12 mouse cellular contexts compared by ENCODE assay signal in genomic region chr17:68163545-68163944, GRCm38 (mm10).
DNase-seq lines count a peak whose midpoint lies in the region; ATAC-seq and TF ChIP-seq lines count a peak whose summit lies in the region.
"Had no signal": no experiment of that assay in that cellular context is flagged by ENCODE, and none has a peak within 500 bp of the region (broad histone marks: within the 10 kb centered on the region; RNA-seq: fewer than 3 reads in every experiment).

No protein-coding gene starts in this region.

- H3K27ac ChIP-seq in heart, postnatal 0 days (ENCODE audit: low read depth) = no peak overlapping the region
- no peak overlapping the region for H3K27ac ChIP-seq in heart, embryonic 10.5 days
- no peak overlapping the region for H3K27ac ChIP-seq in midbrain, embryonic 14.5 days (replicated peaks; ENCODE audit: low read depth, low read length)
- no peak overlapping the region for H3K27ac ChIP-seq in midbrain, embryonic 11.5 days (ENCODE audit: low read depth, low read length)
- peak overlapping the region; percentile 51 for H3K27ac ChIP-seq in embryonic facial prominence, embryonic 12.5 days
- H3K27ac ChIP-seq in stomach, embryonic 15.5 days = peak overlapping the region; percentile 31; the same call in 1 of the 2 replicates
- H3K27ac ChIP-seq in intestine, embryonic 15.5 days = no peak overlapping the region

- no peaks in the 10 kb centered on the region for H3K27me3 ChIP-seq in heart, postnatal 0 days (ENCODE audit: control insufficient read depth, insufficient read depth, low read length)
- no peaks in the 10 kb centered on the region for H3K27me3 ChIP-seq in heart, embryonic 10.5 days (ENCODE audit: insufficient read depth, poor library complexity, severe bottlenecking)
- no peaks in the 10 kb centered on the region for H3K27me3 ChIP-seq in midbrain, embryonic 14.5 days (ENCODE audit: control insufficient read depth, insufficient read depth, low read length)
- H3K27me3 ChIP-seq in midbrain, embryonic 11.5 days (ENCODE audit: control insufficient read depth, insufficient read depth, low read length) = no peaks in the 10 kb centered on the region
- H3K27me3 ChIP-seq in embryonic facial prominence, embryonic 12.5 days = no peaks in the 10 kb centered on the region
- no peaks in the 10 kb centered on the region for H3K27me3 ChIP-seq in stomach, embryonic 15.5 days (replicated peaks)
- H3K27me3 ChIP-seq in intestine, embryonic 15.5 days (replicated peaks) = no peaks in the 10 kb centered on the region
- H3K27me3 ChIP-seq: megakaryocyte, embryonic 14.5 days had no signal

- no peak for ATAC-seq in heart, postnatal 0 days (ENCODE audit: insufficient read depth, low read depth)
- ATAC-seq in midbrain, embryonic 14.5 days (ENCODE audit: low FRiP score, low TSS enrichment) = no peak
- ATAC-seq in midbrain, embryonic 11.5 days (ENCODE audit: low FRiP score) = no peak
- ATAC-seq in embryonic facial prominence, embryonic 12.5 days (ENCODE audit: insufficient number of reproducible peaks, insufficient read depth, low FRiP score, low TSS enrichment) = no peak; the same call in 1 of the 2 replicates
- no peak for ATAC-seq in stomach, embryonic 15.5 days (ENCODE audit: insufficient read depth, low FRiP score, low read depth)
- ATAC-seq in intestine, embryonic 15.5 days = no peak

- peak; percentile 27 for DNase-seq in heart, postnatal 0 days (ENCODE audit: low spot score)
- no peak for DNase-seq in heart, embryonic 10.5 days (ENCODE audit: low spot score)
- DNase-seq in midbrain, embryonic 14.5 days = peak; percentile 19
- DNase-seq in midbrain, embryonic 11.5 days (ENCODE audit: low spot score, missing footprints) = no peak
- DNase-seq: cerebellum, adult 2 months; kidney, postnatal 10 days; right cerebral cortex, postnatal 25 days; thymus, adult 2 months had no signal

- no peak for TF ChIP-seq EP300 in heart, postnatal 0 days (IDR thresholded peaks at IDR 0.05; ENCODE audit: low read depth)

- no peaks in the 10 kb centered on the region for H3K4me1 ChIP-seq in heart, postnatal 0 days (ENCODE audit: control insufficient read depth, insufficient read depth)
- peaks cover 17% of the 10 kb centered on the region for H3K4me1 ChIP-seq in heart, embryonic 10.5 days
- H3K4me1 ChIP-seq in midbrain, embryonic 14.5 days (ENCODE audit: control insufficient read depth, insufficient read depth, low read length) = 0 out of 2 replicates have a peak, but pooled peaks cover under 1% of the 10 kb centered on the region
- no peaks in the 10 kb centered on the region for H3K4me1 ChIP-seq in midbrain, embryonic 11.5 days (ENCODE audit: control insufficient read depth, insufficient read depth, low read length)
- H3K4me1 ChIP-seq in embryonic facial prominence, embryonic 12.5 days = peaks cover 32% of the 10 kb centered on the region
- H3K4me1 ChIP-seq in stomach, embryonic 15.5 days = peaks cover 10% of the 10 kb centered on the region
- peaks cover 11% of the 10 kb centered on the region; the same call in 1 of the 2 replicates for H3K4me1 ChIP-seq in intestine, embryonic 15.5 days (replicated peaks)
- H3K4me1 ChIP-seq: megakaryocyte, embryonic 14.5 days had no signal

- no peak for TF ChIP-seq CTCF in heart, postnatal 0 days (IDR thresholded peaks at IDR 0.05; ENCODE audit: low read depth)

- H3K4me3 ChIP-seq in heart, postnatal 0 days (ENCODE audit: low read depth, low read length) = no peak overlapping the region
- H3K4me3 ChIP-seq in heart, embryonic 10.5 days = no peak overlapping the region
- no peak overlapping the region for H3K4me3 ChIP-seq in midbrain, embryonic 14.5 days (replicated peaks; ENCODE audit: low read depth, low read length)
- no peak overlapping the region for H3K4me3 ChIP-seq in midbrain, embryonic 11.5 days (ENCODE audit: low read depth, low read length)
- no peak overlapping the region for H3K4me3 ChIP-seq in embryonic facial prominence, embryonic 12.5 days
- H3K4me3 ChIP-seq in stomach, embryonic 15.5 days (replicated peaks) = no peak overlapping the region
- no peak overlapping the region for H3K4me3 ChIP-seq in intestine, embryonic 15.5 days (replicated peaks)
- H3K4me3 ChIP-seq: megakaryocyte, embryonic 14.5 days had no signal

- no peaks in the 10 kb centered on the region for H3K9me3 ChIP-seq in heart, postnatal 0 days (replicated peaks; ENCODE audit: control insufficient read depth, low read length)
- no peaks in the 10 kb centered on the region for H3K9me3 ChIP-seq in heart, embryonic 10.5 days
- no peaks in the 10 kb centered on the region for H3K9me3 ChIP-seq in midbrain, embryonic 14.5 days (ENCODE audit: control insufficient read depth, low read length)
- H3K9me3 ChIP-seq in midbrain, embryonic 11.5 days (ENCODE audit: control insufficient read depth, low read length) = no peaks in the 10 kb centered on the region
- H3K9me3 ChIP-seq in embryonic facial prominence, embryonic 12.5 days = no peaks in the 10 kb centered on the region
- H3K9me3 ChIP-seq in stomach, embryonic 15.5 days = no peaks in the 10 kb centered on the region
- no peaks in the 10 kb centered on the region for H3K9me3 ChIP-seq in intestine, embryonic 15.5 days

- no peak overlapping the region for H3K4me2 ChIP-seq in heart, postnatal 0 days (ENCODE audit: low read depth, low read length)
- H3K4me2 ChIP-seq in midbrain, embryonic 14.5 days (ENCODE audit: low read length) = no peak overlapping the region
- H3K4me2 ChIP-seq in midbrain, embryonic 11.5 days = no peak overlapping the region
- H3K4me2 ChIP-seq in embryonic facial prominence, embryonic 12.5 days (replicated peaks) = no peak overlapping the region
- no peak overlapping the region for H3K4me2 ChIP-seq in stomach, embryonic 15.5 days
- no peak overlapping the region for H3K4me2 ChIP-seq in intestine, embryonic 15.5 days (replicated peaks)

- no peak overlapping the region for H3K9ac ChIP-seq in heart, postnatal 0 days (replicated peaks; ENCODE audit: low read depth, low read length)
- no peak overlapping the region for H3K9ac ChIP-seq in midbrain, embryonic 14.5 days (replicated peaks; ENCODE audit: low read length)
- no peak overlapping the region for H3K9ac ChIP-seq in midbrain, embryonic 11.5 days (ENCODE audit: low read length)
- no peak overlapping the region for H3K9ac ChIP-seq in embryonic facial prominence, embryonic 12.5 days
- H3K9ac ChIP-seq in stomach, embryonic 15.5 days = no peak overlapping the region
- H3K9ac ChIP-seq in intestine, embryonic 15.5 days = no peak overlapping the region

- WGBS in heart, postnatal 0 days = 56% methylated on average over 4 of the region's 4 CpGs
- 59% methylated on average over 4 of the region's 4 CpGs for WGBS in heart, embryonic 10.5 days
- WGBS in midbrain, embryonic 14.5 days = 62% methylated on average over 4 of the region's 4 CpGs
- 73% methylated on average over 4 of the region's 4 CpGs for WGBS in midbrain, embryonic 11.5 days
- 17% methylated on average over 4 of the region's 4 CpGs for WGBS in embryonic facial prominence, embryonic 12.5 days
- 31% methylated on average over 4 of the region's 4 CpGs for WGBS in stomach, embryonic 15.5 days
- 62% methylated on average over 4 of the region's 4 CpGs for WGBS in intestine, embryonic 15.5 days

- H3K36me3 ChIP-seq in heart, postnatal 0 days (replicated peaks; ENCODE audit: control insufficient read depth, insufficient read depth, low read length) = no peaks in the 10 kb centered on the region
- no peaks in the 10 kb centered on the region for H3K36me3 ChIP-seq in heart, embryonic 10.5 days
- no peaks in the 10 kb centered on the region for H3K36me3 ChIP-seq in midbrain, embryonic 14.5 days (ENCODE audit: control insufficient read depth, insufficient read depth, low read length)
- H3K36me3 ChIP-seq in midbrain, embryonic 11.5 days (ENCODE audit: control insufficient read depth, insufficient read depth, low read length) = no peaks in the 10 kb centered on the region
- H3K36me3 ChIP-seq in embryonic facial prominence, embryonic 12.5 days = no peaks in the 10 kb centered on the region
- H3K36me3 ChIP-seq in stomach, embryonic 15.5 days = no peaks in the 10 kb centered on the region
- no peaks in the 10 kb centered on the region for H3K36me3 ChIP-seq in intestine, embryonic 15.5 days

Comparison
In these comparisons a context has a peak if more than half of its experiments do, and no peak if none do; other contexts are left out.
1. DNase-seq: peak in heart, postnatal 0 days (single experiment) and midbrain, embryonic 14.5 days (single experiment); none in heart, embryonic 10.5 days (single experiment) and midbrain, embryonic 11.5 days (single experiment).
2. H3K27ac ChIP-seq: peak in embryonic facial prominence, embryonic 12.5 days (single experiment) and stomach, embryonic 15.5 days (single experiment); none in heart, postnatal 0 days (single experiment), heart, embryonic 10.5 days (single experiment), midbrain, embryonic 14.5 days (single experiment), midbrain, embryonic 11.5 days (single experiment) and intestine, embryonic 15.5 days (single experiment).